Mouse (Mus musculus): ENCODE measurements around the gene Gpsm2. TPM values are rescaled to one million over a fixed set of nuclear protein-coding genes. Genes with fewer than 3 reads are reported as not detected.
A peak's percentile ranks its signal among the peaks of the same experiment; 100 is the strongest.
"Not testable (repeated sequence)": the region's sequence is repeated elsewhere in the genome, so short reads cannot be mapped to it uniquely, and the experiment has no call there.

The Gpsm2 gene
- total RNA-seq, 4 experiments from 2014 or later = 1.9 to 2.8 (median 2.2) TPM

GRCm38 (mm10) chr3:108726413-108726812 lies 4.3 kb upstream of the Gpsm2 start:
- no peak for DNase-seq

- DNase-seq = peak; percentile 15
These were observed 775 bp downstream of the Gpsm2 start for GRCm38 (mm10) chr3:108721076-108721991.

- DNase-seq = no peak
These were observed 2.3 kb downstream of the Gpsm2 start for GRCm38 (mm10) chr3:108719761-108720160.

- DNase-seq = no peak
These were observed 2.8 kb downstream of the Gpsm2 start for GRCm38 (mm10) chr3:108719357-108719756.

- DNase-seq = no peak
These were observed 4.1 kb downstream of the Gpsm2 start for GRCm38 (mm10) chr3:108717896-108718502.

GRCm38 (mm10) chr3:108714837-108715236 lies 7.3 kb downstream of the Gpsm2 start:
- DNase-seq = no peak

GRCm38 (mm10) chr3:108713065-108713675 lies 8.9 kb downstream of the Gpsm2 start:
- no peak for DNase-seq

GRCm38 (mm10) chr3:108711296-108711695 lies 10.8 kb downstream of the Gpsm2 start:
- no peak for DNase-seq

- DNase-seq = no peak
These were observed 19.3 kb downstream of the Gpsm2 start for GRCm38 (mm10) chr3:108702789-108703188.

- DNase-seq = no peak
These were observed 20.9 kb downstream of the Gpsm2 start for GRCm38 (mm10) chr3:108701256-108701655.

GRCm38 (mm10) chr3:108699786-108700185 lies 22.3 kb downstream of the Gpsm2 start:
- DNase-seq = no peak

- no peak for DNase-seq
These were observed 23.4 kb downstream of the Gpsm2 start for GRCm38 (mm10) chr3:108698662-108699061.

GRCm38 (mm10) chr3:108694321-108694720 lies 27.8 kb downstream of the Gpsm2 start:
- DNase-seq = no peak

GRCm38 (mm10) chr3:108689979-108690378 lies 32.1 kb downstream of the Gpsm2 start:
- DNase-seq = no peak

GRCm38 (mm10) chr3:108689446-108689845 lies 32.7 kb downstream of the Gpsm2 start:
- no peak for DNase-seq

- no peak for DNase-seq
These were observed 33.1 kb downstream of the Gpsm2 start for GRCm38 (mm10) chr3:108689015-108689441.

GRCm38 (mm10) chr3:108685701-108686100 lies 36.4 kb downstream of the Gpsm2 start:
- DNase-seq = no peak

- DNase-seq = not testable (repeated sequence)
These were observed 38.5 kb downstream of the Gpsm2 start for GRCm38 (mm10) chr3:108683597-108683996.

GRCm38 (mm10) chr3:108681004-108681403 lies 41.1 kb downstream of the Gpsm2 start:
- no peak for DNase-seq

GRCm38 (mm10) chr3:108676616-108677015 lies 45.5 kb downstream of the Gpsm2 start:
- DNase-seq = no peak

- no peak for DNase-seq
These were observed 61.2 kb downstream of the Gpsm2 start for GRCm38 (mm10) chr3:108660941-108661340.

- DNase-seq = no peak
These were observed 63.5 kb downstream of the Gpsm2 start for GRCm38 (mm10) chr3:108658612-108659011.

GRCm38 (mm10) chr3:108655486-108655885 lies 66.6 kb downstream of the Gpsm2 start:
- no peak for DNase-seq

Measured in adrenal gland, adult 8-10 months (tissue).